Mouse (Mus musculus): ENCODE measurements at regions not wholly inside any gene's neighbourhood (a gene's known extent, or its start where the extent isn't known, plus 50 kb on each side); places are given as distances from the start of the nearest gene placed in this dataset.

GRCm38 (mm10) chr9:27557886-27558285 lies 161.3 kb downstream of the Spata19 start:
- TF ChIP-seq CTCF (IDR thresholded peaks at IDR 0.05) (no peak), EP300 (IDR thresholded peaks at IDR 0.05) (no peak)

All from lung, postnatal 0 days (tissue).